Mouse (Mus musculus): ENCODE data around the gene Phc3.

The Phc3 gene

DNA sequence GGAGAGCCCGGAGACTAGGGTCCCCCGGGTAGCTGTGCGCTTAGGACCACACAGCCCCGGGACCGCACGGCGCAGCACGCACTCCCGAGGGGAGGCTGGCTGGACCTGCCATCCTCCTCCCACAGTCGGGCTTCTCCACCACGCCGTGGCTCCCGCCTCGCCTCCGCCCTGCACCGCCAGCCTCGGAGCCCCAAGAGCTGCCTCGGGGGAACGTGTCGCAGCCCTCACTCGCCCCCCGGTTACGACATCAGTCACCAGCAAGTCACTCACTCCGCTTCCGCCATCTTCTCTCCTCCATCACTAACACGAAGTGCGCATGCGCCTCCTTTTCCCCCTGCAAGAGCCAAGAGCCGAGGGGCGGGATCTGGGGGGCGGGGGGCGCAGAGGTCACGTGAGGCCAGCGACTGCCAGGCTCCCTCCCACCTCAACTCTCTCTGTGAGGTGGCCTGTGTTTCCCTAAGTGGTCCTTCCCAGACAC is at the start of gene Phc3:
Gene Phc3, minus strand, starts transcription at position 312 of the 478 bp plus-strand sequence.
- peak; percentile 87 for DNase-seq (ENCODE audit: low read depth, low spot score)

GRCm38 (mm10) chr3:31017652-31018051 is 48.4 kb upstream of the Phc3 start:
- DNase-seq (ENCODE audit: low read depth, low spot score): no peak

- DNase-seq (ENCODE audit: low read depth, low spot score): no peak
These were observed 47.5 kb upstream of the Phc3 start for GRCm38 (mm10) chr3:31016594-31017196.

GRCm38 (mm10) chr3:31015682-31016443 is 46.6 kb upstream of the Phc3 start:
- no peak for DNase-seq (ENCODE audit: low read depth, low spot score)

GRCm38 (mm10) chr3:31014374-31014773 is 45.2 kb upstream of the Phc3 start:
- no peak for DNase-seq (ENCODE audit: low read depth, low spot score)

DNA sequence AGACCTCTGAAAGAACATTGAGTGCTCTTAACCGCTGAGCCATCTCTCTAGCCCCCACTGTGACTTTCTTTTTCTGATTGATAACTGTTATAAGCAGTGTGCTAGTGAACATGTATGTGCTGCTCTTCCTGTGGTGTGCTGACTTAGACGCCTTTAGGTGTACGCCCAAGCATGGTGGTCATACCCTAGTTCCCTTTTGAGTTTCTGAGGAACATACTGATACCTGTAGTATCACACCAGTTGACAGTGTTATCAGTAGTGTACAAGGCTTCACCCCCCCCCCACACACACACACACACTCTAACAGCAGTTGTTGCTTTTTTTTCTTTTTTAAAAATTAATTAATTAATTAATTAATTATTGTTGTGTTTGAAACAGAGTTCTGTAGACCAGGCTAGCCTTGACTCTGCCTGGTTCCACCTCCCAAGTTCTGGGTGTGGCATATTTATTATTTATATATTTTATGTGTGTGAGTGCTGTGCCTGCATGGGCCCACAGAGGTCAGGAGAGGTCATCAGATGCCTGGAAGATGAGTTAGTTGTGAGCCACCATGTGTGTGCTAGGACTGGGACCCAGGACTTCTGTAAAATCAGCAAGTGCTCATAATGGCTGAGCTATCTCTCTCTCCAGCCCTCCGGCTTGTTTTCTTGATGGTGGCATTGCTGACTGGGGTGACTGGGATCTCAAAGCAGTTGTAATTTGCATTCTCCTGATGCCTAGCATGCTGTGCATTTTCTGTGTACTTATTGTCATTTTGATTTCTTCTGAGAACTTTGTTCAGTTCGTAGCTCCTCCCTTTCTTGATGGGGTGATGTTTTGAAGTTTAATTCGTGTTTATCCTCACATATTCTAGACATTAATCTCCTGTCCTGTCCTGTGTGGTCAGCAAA is 35.4 kb upstream of the Phc3 start:
- DNase-seq (ENCODE audit: low read depth, low spot score): no peak

- DNase-seq (ENCODE audit: low read depth, low spot score): no peak
These were observed 31.9 kb upstream of the Phc3 start for GRCm38 (mm10) chr3:31001048-31001676.

- DNase-seq (ENCODE audit: low read depth, low spot score): no peak
These were observed 30.8 kb upstream of the Phc3 start for GRCm38 (mm10) chr3:31000018-31000407.

GRCm38 (mm10) chr3:30999401-31000017 is 30.3 kb upstream of the Phc3 start:
- DNase-seq (ENCODE audit: low read depth, low spot score): no peak

DNA sequence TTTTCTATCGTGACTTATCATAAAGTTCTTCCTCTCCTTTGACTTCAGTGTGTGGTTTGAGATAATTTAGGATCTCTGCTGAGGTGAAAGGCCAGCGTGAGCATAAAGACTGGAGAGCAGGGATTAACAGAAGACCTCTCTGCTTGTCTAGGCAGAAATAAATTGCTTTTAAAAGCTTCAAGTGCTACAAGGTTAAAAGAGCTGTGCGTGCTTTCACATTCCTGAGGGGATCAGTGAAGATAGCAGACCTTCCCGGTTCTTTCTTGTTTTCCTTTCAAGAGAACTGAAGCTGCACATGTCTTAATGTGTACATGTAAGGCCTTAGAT is 27.4 kb upstream of the Phc3 start:
- no peak for DNase-seq (ENCODE audit: low read depth, low spot score)

DNA sequence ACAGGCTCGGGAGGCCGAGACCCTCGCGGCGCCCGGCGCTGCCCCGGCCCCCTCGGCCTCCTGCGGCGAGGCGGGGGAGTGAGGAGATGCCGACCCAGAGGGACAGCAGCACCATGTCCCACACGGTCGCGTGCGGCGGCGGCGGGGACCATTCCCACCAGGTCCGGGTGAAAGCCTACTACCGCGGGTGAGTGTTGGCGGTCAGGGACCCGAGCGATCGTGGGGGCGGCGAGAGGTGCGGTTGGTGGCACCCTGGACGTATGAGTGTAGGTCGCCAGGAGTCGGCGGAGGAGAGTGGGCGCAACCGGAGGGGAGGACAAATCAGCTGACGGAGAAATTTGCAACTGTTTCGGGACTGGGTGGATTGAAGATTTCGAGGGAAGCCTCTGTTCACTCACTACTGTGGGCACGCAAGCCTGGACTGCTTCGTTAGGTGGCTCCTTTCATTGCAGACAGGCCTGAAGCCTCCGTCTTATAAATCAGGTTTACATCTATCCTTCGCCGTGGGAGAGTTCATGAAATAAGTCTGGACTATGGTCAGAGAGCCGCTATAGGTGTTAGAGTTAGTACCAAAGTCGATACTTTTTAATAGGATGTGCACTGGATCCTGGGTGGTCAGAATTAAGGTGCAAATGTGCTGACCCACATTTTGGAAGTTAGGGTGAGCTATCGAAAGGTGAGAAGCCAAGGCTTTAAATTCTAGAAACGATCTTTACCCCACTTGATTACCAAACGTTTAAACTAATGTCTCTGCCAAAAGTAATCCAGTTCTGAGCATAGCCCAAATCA is 26.9 kb upstream of the Phc3 start:
- no peak for DNase-seq (ENCODE audit: low read depth, low spot score)

- peak; percentile 86 for DNase-seq (ENCODE audit: low read depth, low spot score)
These were observed 26.2 kb upstream of the Phc3 start, which contains the start of gene Prkci for GRCm38 (mm10) chr3:30995283-30995898. Gene Prkci (plus strand): TSS chr3:30995747.

GRCm38 (mm10) chr3:30994859-30995258 is 25.6 kb upstream of the Phc3 start:
- DNase-seq (ENCODE audit: low read depth, low spot score): no peak

DNA sequence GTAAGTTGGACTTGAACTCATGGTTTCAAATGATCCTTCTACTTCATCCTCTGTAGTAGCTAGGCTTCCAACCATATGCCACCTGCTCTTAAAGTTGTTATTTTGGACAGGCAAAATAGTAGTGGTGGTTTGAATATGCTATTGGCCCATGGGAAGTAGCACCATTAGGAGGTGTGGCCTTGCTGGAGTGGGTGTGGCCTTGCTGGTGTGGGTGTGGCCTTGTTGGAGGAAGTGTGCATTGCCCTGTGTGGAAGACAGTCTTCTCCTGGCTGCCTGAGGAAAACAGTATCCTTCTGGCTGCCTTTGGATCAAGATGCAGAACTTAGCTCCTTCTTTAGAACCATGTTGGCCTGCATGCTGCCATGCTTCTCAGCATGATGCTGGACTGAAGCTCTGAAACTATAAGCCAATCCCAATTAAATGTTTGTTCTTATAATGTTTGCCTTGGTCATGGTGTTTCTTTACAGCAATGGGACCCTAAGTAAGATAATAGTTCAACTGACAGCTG is 23.9 kb upstream of the Phc3 start:
- no peak for DNase-seq (ENCODE audit: low read depth, low spot score)

GRCm38 (mm10) chr3:30992161-30992560 is 22.9 kb upstream of the Phc3 start:
- DNase-seq (ENCODE audit: low read depth, low spot score): no peak

DNA sequence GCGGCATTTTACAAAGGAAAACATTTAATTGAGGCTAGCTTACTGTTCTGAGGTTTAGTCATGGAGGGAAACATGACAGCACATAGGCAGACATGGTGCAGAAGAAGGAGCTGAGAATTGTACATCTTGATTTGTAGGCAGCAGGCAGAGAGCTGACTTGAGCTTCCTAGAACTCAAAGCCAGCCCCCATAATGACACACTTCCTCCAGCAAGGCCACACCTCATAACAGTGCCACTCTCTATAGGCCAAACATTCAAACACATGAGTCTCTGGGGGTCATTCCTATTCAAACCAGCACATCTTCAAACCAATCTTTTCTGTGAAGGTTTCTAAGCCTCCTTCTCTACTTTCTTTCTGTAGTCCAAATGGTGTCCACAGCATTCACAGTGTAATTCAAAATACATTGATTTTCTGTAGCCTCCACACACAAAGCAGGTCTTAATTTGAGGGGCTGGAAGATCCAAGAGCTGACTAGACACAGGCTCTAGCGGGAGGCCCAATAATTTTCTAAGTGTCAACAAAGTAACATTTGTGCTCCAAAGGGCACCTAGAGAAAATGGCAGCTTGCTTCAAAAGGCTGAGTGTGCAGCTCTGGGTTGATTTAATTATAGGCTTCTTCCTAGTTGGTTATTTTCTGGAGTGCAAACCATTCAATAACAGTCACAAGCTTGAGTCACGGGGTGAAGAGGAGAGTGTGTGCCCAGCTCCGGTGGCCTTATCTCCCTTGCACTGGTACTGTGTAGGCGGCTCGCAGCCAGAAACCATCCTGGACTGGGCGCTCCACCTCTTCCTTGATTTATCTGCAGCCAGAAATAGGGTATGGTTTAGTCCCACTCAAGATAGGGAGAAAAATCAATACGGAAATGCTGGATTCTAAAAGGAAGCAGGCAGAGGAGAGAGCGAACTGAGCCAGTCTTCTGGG is 18.4 kb upstream of the Phc3 start:
- DNase-seq (ENCODE audit: low read depth, low spot score): no peak

DNA sequence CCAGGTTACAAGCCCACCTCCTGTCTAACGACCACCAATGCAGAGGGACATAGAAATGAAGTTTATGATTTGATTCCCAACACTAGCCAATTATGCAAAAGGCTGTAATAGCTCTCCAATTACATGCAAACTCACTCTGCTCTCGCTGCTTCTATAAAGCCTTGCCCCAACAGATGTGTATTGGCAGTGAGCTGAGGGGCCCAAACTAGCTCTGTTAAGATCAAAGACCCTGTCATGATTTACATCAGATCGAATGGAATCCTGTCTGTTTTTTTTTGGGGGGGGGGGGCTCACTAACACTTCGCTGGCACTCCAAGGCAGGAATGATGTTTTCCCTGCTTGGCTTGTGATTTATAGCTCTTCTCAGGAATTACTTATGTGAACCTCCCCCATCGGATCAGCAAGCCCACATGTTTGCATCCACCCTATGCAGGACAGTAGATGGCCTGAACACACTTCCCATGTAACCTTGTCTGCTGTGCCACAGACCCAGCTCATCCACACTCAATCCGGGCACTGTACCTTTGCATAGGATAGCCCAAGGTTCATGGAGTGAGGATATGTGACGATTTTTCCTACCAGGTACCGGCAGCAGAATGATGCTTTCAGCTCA is 13.8 kb upstream of the Phc3 start:
- DNase-seq (ENCODE audit: low read depth, low spot score): no peak

- DNase-seq (ENCODE audit: low read depth, low spot score): no peak
These were observed 12.6 kb upstream of the Phc3 start for GRCm38 (mm10) chr3:30981616-30982380.

Data from retina, adult 2 months (tissue).